Mouse (Mus musculus) hindbrain, embryonic 14.5 days (tissue): ENCODE measurements around the gene Nlrp14. TPM values are rescaled to one million over a fixed set of nuclear protein-coding genes. Genes with fewer than 3 reads are reported as not detected.

ENCODE experiments used
- ATAC-seq: fragments of 200-750 bp; cut with Nextera tagmentation; 2 replicates; pipeline ENCODE4 v1.8.0; 2017; ENCODE audit warnings: moderate number of reproducible peaks, mild to moderate bottlenecking, moderate TSS enrichment, moderate library complexity; ENCODE audit not compliant: low FRiP score
- DNase-seq: peaks from one replicate; pipeline ENCODE4 v3.0.0-alpha.2; 2015; ENCODE audit warnings: low spot score
- H3K27ac ChIP-seq: fragments of 300-500 bp; sonication (generic); 2 replicates; pipeline ENCODE4 v1.5.1; 2014; ENCODE audit warnings: mild to moderate bottlenecking, moderate library complexity
- H3K27me3 ChIP-seq: fragments of 300-500 bp; sonication (generic); 2 replicates; pipeline ENCODE4 v1.6.1; 2014; ENCODE audit warnings: mild to moderate bottlenecking, low read length, mixed read lengths; ENCODE audit not compliant: control insufficient read depth, insufficient read depth
- H3K36me3 ChIP-seq: fragments of 300-500 bp; sonication (generic); replicated peaks from 2 replicates; pipeline ENCODE4 v1.6.1; 2014; ENCODE audit not compliant: control insufficient read depth, insufficient read depth
- H3K4me1 ChIP-seq: fragments of 300-500 bp; sonication (generic); replicated peaks from 2 replicates; pipeline ENCODE4 v1.6.1; 2014; ENCODE audit warnings: antibody characterized with exemption, low read length, mixed read lengths; ENCODE audit not compliant: control insufficient read depth, insufficient read depth
- H3K4me2 ChIP-seq: fragments of 300-500 bp; sonication (generic); replicated peaks from 2 replicates; pipeline ENCODE4 v1.6.1; 2014; ENCODE audit warnings: mild to moderate bottlenecking, moderate library complexity
- H3K4me3 ChIP-seq: fragments of 300-500 bp; sonication (generic); replicated peaks from 2 replicates; pipeline ENCODE4 v1.5.1; 2014; ENCODE audit warnings: mild to moderate bottlenecking, low read length
- H3K9ac ChIP-seq: fragments of 300-500 bp; sonication (generic); 2 replicates; pipeline ENCODE4 v1.6.1; 2014
- H3K9me3 ChIP-seq: fragments of 300-500 bp; sonication (generic); 2 replicates; pipeline ENCODE4 v1.6.1; 2016; ENCODE audit warnings: low read length; ENCODE audit not compliant: control insufficient read depth
- WGBS: fragments of 180-500 bp; shearing (Covaris S2); extraction: QIAGEN DNeasy Blood & Tissue Kit; methylation state at CpG from one replicate; pipeline ENCODE4 v1.1.7; 2014; 5-methylcytosine and 5-hydroxymethylcytosine counted together
- polyA plus RNA-seq: library from polyadenylated mRNA; unstranded; fragments of >200 nt; fragmentation: Nextera tagmentation; extraction: Ambion mirVana; gene quantifications from 2 replicates; pipeline ENCODE4 v1.2.1, GENCODE M21; 2014

The Nlrp14 gene
- polyA plus RNA-seq, 1 experiment from 2014 or later, result not detected

DNA sequence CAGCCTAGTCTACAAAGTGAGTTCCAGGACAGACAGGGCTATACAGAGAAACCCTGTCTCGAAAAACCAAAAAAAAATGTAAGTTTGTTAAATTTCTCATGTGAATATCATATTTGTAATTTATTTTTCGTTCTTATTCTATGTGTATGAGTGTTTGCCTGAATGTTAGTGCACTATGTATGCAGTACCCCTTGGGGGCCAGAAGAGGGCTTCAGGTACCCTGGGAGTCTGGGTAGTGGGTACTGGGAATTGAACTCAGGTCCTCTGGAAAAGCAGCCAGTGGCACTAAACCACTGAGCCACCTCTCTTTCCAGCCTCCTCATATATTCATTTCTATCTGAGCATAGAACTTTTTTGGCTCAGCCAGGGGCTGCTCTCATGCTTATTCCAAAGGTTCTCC, 50.1 kb downstream of the Nlrp14 start:
- peaks cover 5% of the 10 kb centered on the region for H3K27me3 ChIP-seq
- no peaks in the 10 kb centered on the region for H3K36me3 ChIP-seq
- H3K9me3 ChIP-seq, result no peaks in the 10 kb centered on the region
- no peak overlapping the region for H3K4me3 ChIP-seq
- ATAC-seq, result no peak
- WGBS, result 83% methylated on average over 2 of the region's 2 CpGs
- no peaks in the 10 kb centered on the region for H3K4me1 ChIP-seq
- no peak overlapping the region for H3K9ac ChIP-seq
- DNase-seq, result no peak
- H3K27ac ChIP-seq, result no peak overlapping the region
- H3K4me2 ChIP-seq, result no peak overlapping the region

DNA sequence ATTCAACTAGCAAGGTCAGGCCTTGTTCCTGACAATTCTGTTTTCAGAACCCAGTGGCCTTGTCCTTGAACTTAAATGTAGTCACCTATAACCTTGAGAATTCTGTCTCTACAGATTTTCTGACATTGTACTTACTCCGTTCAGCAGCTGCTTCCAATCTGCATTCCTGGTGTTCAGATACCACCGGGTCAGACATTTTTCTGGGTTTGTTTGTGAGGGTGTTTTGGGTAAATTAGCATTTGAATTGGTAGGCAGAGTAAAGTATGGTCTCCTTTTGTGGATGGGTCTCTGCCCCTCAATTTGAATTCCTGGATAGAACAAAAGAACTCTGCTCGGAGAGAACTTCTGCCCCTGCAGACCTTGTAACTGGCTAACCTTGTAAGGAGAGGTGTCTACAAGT, 70.1 kb downstream of the Nlrp14 start:
- Histone ChIP-seq H3K9ac (no peak overlapping the region), H3K4me3 (no peak overlapping the region), H3K27me3 (no peaks in the 10 kb centered on the region), H3K9me3 (no peaks in the 10 kb centered on the region), H3K36me3 (no peaks in the 10 kb centered on the region), H3K4me1 (no peaks in the 10 kb centered on the region), H3K4me2 (no peak overlapping the region), H3K27ac (no peak overlapping the region)
- 12% methylated on average over 3 of the region's 3 CpGs for WGBS
- ATAC-seq, result no peak
- DNase-seq, result no peak

DNA sequence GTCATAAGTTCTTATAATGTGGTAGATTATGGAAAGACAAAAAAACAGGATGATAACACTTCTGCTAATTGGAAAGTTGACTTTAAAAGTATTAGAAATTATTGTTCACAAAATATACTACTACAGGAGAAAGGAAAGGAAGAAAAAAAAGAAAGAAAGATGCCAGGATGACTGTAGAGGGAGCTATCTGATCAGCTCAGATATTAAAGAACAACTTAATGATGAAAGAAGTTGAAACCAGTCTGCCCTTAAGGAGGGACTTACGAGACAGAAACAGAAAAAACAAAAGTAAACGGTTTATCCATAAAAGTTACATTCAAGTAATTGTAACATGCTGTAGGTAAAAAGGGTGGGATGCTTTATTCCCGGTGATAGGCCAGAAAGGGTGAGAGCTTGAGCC, 70.7 kb downstream of the Nlrp14 start:
- Histone ChIP-seq H3K4me3 (no peak overlapping the region), H3K36me3 (no peaks in the 10 kb centered on the region), H3K4me2 (no peak overlapping the region), H3K4me1 (no peaks in the 10 kb centered on the region), H3K9ac (no peak overlapping the region), H3K9me3 (no peaks in the 10 kb centered on the region), H3K27ac (no peak overlapping the region), H3K27me3 (no peaks in the 10 kb centered on the region)
- DNase-seq (no peak), ATAC-seq (no peak)
- WGBS, result 74% methylated on average over 3 of the region's 3 CpGs

DNA sequence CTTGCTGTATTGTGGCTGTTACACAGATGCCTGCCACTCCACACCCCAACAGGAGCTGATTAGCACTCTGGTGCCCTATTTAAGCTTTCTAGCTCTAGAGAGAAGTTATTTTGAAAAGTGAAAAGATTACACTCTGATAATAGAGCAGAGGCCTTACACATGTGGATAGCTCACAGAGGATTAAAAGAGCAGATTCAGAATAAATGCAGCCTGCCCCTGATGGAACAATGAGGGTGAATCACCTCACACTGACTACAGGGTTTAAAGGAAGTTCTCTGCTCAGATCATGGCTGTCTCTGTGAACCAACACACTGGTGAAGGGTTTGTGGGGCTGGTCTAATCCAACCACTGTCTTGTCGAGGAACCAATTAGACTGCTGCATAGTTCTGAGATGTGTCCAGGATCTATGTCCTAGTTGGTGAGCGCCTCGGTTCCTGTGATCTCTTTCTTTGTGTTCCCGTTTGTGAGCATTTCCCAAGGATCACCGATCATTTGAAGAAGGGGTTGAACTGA, 74.6 kb downstream of the Nlrp14 start:
- Histone ChIP-seq H3K4me1 (no peaks in the 10 kb centered on the region), H3K9me3 (no peaks in the 10 kb centered on the region), H3K27ac (no peak overlapping the region), H3K4me3 (no peak overlapping the region), H3K36me3 (no peaks in the 10 kb centered on the region), H3K9ac (no peak overlapping the region), H3K4me2 (no peak overlapping the region), H3K27me3 (no peaks in the 10 kb centered on the region)
- DNase-seq, result no peak
- no peak for ATAC-seq
- 89% methylated on average over 5 of the region's 5 CpGs for WGBS

Other genes with a start within 250 kb of the Nlrp14 start
- not detected in 2 replicates for gene Olfr709-ps1, start 234.8 kb upstream of the Nlrp14 start, polyA plus RNA-seq
- not detected in 2 replicates for gene Olfr710, start 218.7 kb upstream of the Nlrp14 start, polyA plus RNA-seq
- gene Olfr6, start 203.1 kb upstream of the Nlrp14 start, polyA plus RNA-seq, result not detected in 2 replicates
- not detected in 2 replicates for gene Olfr711, start 191.5 kb upstream of the Nlrp14 start, polyA plus RNA-seq
- not detected in 2 replicates for gene Olfr2, start 160.9 kb upstream of the Nlrp14 start, polyA plus RNA-seq
- not detected in 2 replicates for gene Olfr713, start 135.8 kb upstream of the Nlrp14 start, polyA plus RNA-seq
- gene Olfr714, start 96.0 kb upstream of the Nlrp14 start, polyA plus RNA-seq, result not detected in 2 replicates
- gene Olfr17, start 73.8 kb upstream of the Nlrp14 start, polyA plus RNA-seq, result not detected in 2 replicates
- gene Olfr715b, start 56.6 kb upstream of the Nlrp14 start, polyA plus RNA-seq, result not detected in 2 replicates
- not detected in 2 replicates for gene Olfr715, start 35.9 kb upstream of the Nlrp14 start, polyA plus RNA-seq
- not detected in 2 replicates for gene Olfr716, start 28.7 kb upstream of the Nlrp14 start, polyA plus RNA-seq
- not detected in 2 replicates for gene Rbmxl2, start 42.5 kb downstream of the Nlrp14 start, polyA plus RNA-seq
- 13.2 and 16.8 TPM in 2 replicates for gene Syt9, start 203.7 kb downstream of the Nlrp14 start, polyA plus RNA-seq